Mouse (Mus musculus) brain, embryonic 14.5 days (tissue): ENCODE measurements around the gene a.

Experiments
- CTCF ChIP-seq: fragments of 200-500 bp; IDR thresholded peaks from 2 replicates; pipeline ENCODE4 v1.5.1; 2012; ENCODE audit warnings: inconsistent platforms, mild to moderate bottlenecking, moderate library complexity, borderline replicate concordance; ENCODE audit not compliant: insufficient read depth, insufficient read length; ENCODE audit errors: extremely low read depth
- POLR2A ChIP-seq: fragments of 200-500 bp; IDR thresholded peaks from 2 replicates; pipeline ENCODE4 v1.6.1; 2012; ENCODE audit warnings: mild to moderate bottlenecking, inconsistent platforms, borderline replicate concordance; ENCODE audit not compliant: poor library complexity, insufficient read depth, insufficient read length, severe bottlenecking; ENCODE audit errors: extremely low read depth

GRCm38 (mm10) chr2:154786187-154786586, 5.0 kb upstream of the a start:
- no peak for TF ChIP-seq CTCF
- TF ChIP-seq POLR2A = no peak
